Mouse (Mus musculus) stomach, postnatal 0 days (tissue): Measurements from ENCODE around the gene Thrb. TPM values are rescaled to one million over a fixed set of nuclear protein-coding genes. Genes with fewer than 3 reads are reported as not detected.

ENCODE experiments used
- ATAC-seq: fragments of 200-750 bp; cut with Nextera tagmentation; 2 replicates; pipeline ENCODE4 v1.8.0; 2017; ENCODE audit not compliant: low FRiP score, low TSS enrichment
- DNase-seq: peaks from one replicate; pipeline ENCODE4 v3.0.0-alpha.2; 2016; ENCODE audit warnings: low spot score
- H3K27ac ChIP-seq: fragments of 300-500 bp; sonication (generic); replicated peaks from 2 replicates; pipeline ENCODE4 v1.5.1; 2014; ENCODE audit warnings: mild to moderate bottlenecking, control low read depth
- H3K27me3 ChIP-seq: fragments of 300-500 bp; sonication (generic); 2 replicates; pipeline ENCODE4 v1.6.1; 2014; ENCODE audit warnings: low read length; ENCODE audit not compliant: control insufficient read depth, insufficient read depth
- H3K36me3 ChIP-seq: fragments of 300-500 bp; sonication (generic); 2 replicates; pipeline ENCODE4 v1.6.1; 2014; ENCODE audit warnings: low read length, mixed read lengths; ENCODE audit not compliant: control insufficient read depth, insufficient read depth
- H3K4me1 ChIP-seq: fragments of 300-500 bp; sonication (generic); replicated peaks from 2 replicates; pipeline ENCODE4 v1.6.1; 2014; ENCODE audit warnings: antibody characterized with exemption; ENCODE audit not compliant: control insufficient read depth, insufficient read depth
- H3K4me2 ChIP-seq: fragments of 300-500 bp; sonication (generic); replicated peaks from 2 replicates; pipeline ENCODE4 v1.6.1; 2014; ENCODE audit warnings: low read depth, mild to moderate bottlenecking, control low read depth, moderate library complexity
- H3K4me3 ChIP-seq: fragments of 300-500 bp; sonication (generic); 2 replicates; pipeline ENCODE4 v1.5.1; 2014; ENCODE audit warnings: low read depth, low read length, control low read depth
- H3K9ac ChIP-seq: fragments of 300-500 bp; sonication (generic); 2 replicates; pipeline ENCODE4 v1.6.1; 2014; ENCODE audit warnings: mild to moderate bottlenecking, low read length, control low read depth, mixed read lengths
- H3K9me3 ChIP-seq: fragments of 300-500 bp; sonication (generic); 2 replicates; pipeline ENCODE4 v1.6.1; 2016; ENCODE audit warnings: low read length; ENCODE audit not compliant: control insufficient read depth
- CTCF ChIP-seq: IDR thresholded peaks from 2 replicates; pipeline ENCODE4 v1.5.1; 2016; ENCODE audit warnings: antibody characterized with exemption, low read depth, mild to moderate bottlenecking, moderate library complexity
- EP300 ChIP-seq: optimal IDR thresholded peaks from 2 replicates; pipeline ENCODE3; 2016; ENCODE audit warnings: antibody characterized with exemption
- WGBS: fragments of 180-500 bp; shearing (Covaris S2); extraction: QIAGEN DNeasy Blood & Tissue Kit; methylation state at CpG from one replicate; pipeline ENCODE4 v1.1.7; 2014; 5-methylcytosine and 5-hydroxymethylcytosine counted together
- polyA plus RNA-seq: library from polyadenylated mRNA; unstranded; fragments of >200 nt; fragmentation: Nextera tagmentation; extraction: Ambion mirVana; gene quantifications from 2 replicates; pipeline ENCODE4 v1.2.1, GENCODE M21; 2015

The Thrb gene
- polyA plus RNA-seq, 1 experiment from 2014 or later: 4.8 TPM

DNA sequence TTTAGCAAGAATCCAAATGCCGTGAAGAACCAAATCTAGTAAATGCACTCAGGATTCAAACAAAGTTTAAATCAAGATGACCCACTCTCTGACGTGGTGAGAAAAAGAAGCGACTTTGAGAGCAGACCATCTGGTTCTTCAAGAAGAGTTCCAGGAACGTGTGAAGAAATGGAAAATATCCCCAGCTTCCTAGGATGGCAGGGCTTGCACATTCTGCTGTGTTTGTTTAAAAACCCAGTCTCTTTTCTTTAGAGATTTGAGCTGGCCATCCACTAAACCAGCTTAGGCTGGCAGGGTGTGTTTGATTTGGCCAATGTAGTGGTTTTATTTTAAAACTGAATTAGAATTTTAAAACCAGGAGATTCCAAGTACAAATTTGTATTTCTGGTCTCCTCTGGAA lies 246.9 kb downstream of the Thrb start:
- no peaks in the 10 kb centered on the region for H3K27me3 ChIP-seq
- no peak overlapping the region for H3K4me2 ChIP-seq
- no peak for TF ChIP-seq CTCF
- TF ChIP-seq EP300: no peak
- no peak overlapping the region for H3K27ac ChIP-seq
- H3K4me1 ChIP-seq: no peaks in the 10 kb centered on the region
- ATAC-seq (no peak), DNase-seq (no peak)
- H3K9ac ChIP-seq: no peak overlapping the region
- H3K4me3 ChIP-seq: no peak overlapping the region
- 60% methylated on average over 4 of the region's 4 CpGs for WGBS
- no peaks in the 10 kb centered on the region for H3K9me3 ChIP-seq
- H3K36me3 ChIP-seq: no peaks in the 10 kb centered on the region

DNA sequence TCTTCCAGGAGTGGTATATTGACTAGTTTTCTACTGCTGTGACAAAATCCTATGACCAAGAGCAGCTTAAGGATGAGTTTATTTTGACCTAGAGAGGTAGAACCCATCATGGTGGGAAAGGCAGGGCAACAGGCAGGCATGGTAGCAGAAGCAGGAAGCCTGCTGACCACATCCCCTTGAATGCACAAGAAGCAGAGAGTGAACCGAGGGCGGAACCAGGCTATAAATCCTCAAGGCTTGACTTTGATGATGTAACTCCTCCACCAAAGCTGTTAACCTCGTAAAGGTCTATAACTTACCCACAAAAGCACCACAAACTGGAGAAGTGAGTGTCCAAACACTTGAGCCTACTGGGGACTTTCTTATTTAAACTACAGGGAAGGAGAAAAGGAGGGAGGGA lies 251.1 kb downstream of the Thrb start:
- Histone ChIP-seq H3K9me3 (no peaks in the 10 kb centered on the region), H3K9ac (no peak overlapping the region), H3K27ac (no peak overlapping the region), H3K27me3 (no peaks in the 10 kb centered on the region), H3K4me3 (no peak overlapping the region), H3K36me3 (no peaks in the 10 kb centered on the region), H3K4me2 (no peak overlapping the region), H3K4me1 (no peaks in the 10 kb centered on the region)
- 45% methylated on average over 3 of the region's 3 CpGs for WGBS
- no peak for TF ChIP-seq CTCF
- no peak for TF ChIP-seq EP300
- DNase-seq: no peak
- no peak for ATAC-seq

DNA sequence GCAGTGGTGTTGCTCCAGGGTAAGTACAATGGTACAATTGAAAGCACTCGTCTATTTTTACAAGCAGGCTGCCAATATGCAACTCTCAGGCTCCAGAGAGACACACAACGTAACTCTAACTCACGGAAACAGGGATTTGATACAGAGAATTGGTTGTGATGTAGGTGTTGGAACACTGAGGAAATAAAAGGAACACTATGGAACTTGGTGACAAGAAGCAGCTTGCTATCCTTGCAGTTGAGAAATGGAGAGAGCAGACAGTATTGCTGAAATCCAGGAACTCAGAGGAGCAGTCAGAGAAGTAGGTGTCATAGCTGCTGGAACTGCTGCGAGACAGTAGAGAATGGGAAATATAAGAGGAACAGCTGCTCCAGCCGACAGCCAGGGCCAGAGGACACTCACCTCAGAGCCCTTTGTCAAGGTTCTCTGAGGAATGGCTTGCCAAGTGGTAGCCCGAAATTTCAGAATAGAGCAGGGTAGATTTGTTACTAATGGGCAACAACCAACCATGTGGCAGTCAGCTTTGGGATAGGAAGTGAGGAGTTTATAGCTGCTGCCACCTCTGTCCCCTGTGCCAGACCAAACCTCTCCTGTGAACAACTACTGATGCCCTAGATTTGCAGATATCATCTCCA lies 252.6 kb downstream of the Thrb start:
- no peak overlapping the region for H3K4me3 ChIP-seq
- H3K36me3 ChIP-seq: no peaks in the 10 kb centered on the region
- WGBS: 53% methylated on average over 6 of the region's 6 CpGs
- no peak for TF ChIP-seq CTCF
- no peak for TF ChIP-seq EP300
- no peaks in the 10 kb centered on the region for H3K9me3 ChIP-seq
- no peaks in the 10 kb centered on the region for H3K4me1 ChIP-seq
- H3K4me2 ChIP-seq: no peak overlapping the region
- no peaks in the 10 kb centered on the region for H3K27me3 ChIP-seq
- ATAC-seq (no peak), DNase-seq (no peak)
- H3K9ac ChIP-seq: no peak overlapping the region
- no peak overlapping the region for H3K27ac ChIP-seq

DNA sequence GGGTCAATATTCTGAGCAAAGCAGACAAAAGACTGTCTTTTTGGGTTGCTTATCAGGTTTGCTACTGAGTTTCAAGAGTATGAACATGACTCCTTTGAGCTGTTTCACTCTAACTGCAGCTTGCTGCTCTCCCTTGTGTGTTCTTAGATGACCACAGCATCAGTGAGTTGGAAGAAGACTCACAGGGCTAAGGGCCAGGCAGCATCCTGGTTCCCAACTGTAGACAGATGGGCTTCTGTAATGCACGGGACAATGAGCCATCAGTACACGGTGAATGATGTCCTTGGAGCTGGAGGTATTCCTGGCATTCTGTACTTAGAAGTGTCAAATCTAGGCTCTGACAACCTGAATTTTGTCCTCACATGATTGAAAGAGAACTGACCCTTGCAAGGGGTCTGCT lies 255.5 kb downstream of the Thrb start:
- Histone ChIP-seq H3K9ac (no peak overlapping the region), H3K4me1 (no peaks in the 10 kb centered on the region), H3K9me3 (no peaks in the 10 kb centered on the region), H3K27ac (no peak overlapping the region), H3K4me2 (no peak overlapping the region), H3K36me3 (no peaks in the 10 kb centered on the region), H3K4me3 (no peak overlapping the region), H3K27me3 (no peaks in the 10 kb centered on the region)
- ATAC-seq (no peak), DNase-seq (no peak)
- no peak for TF ChIP-seq CTCF
- no peak for TF ChIP-seq EP300
- WGBS: 62% methylated on average over 2 of the region's 2 CpGs

DNA sequence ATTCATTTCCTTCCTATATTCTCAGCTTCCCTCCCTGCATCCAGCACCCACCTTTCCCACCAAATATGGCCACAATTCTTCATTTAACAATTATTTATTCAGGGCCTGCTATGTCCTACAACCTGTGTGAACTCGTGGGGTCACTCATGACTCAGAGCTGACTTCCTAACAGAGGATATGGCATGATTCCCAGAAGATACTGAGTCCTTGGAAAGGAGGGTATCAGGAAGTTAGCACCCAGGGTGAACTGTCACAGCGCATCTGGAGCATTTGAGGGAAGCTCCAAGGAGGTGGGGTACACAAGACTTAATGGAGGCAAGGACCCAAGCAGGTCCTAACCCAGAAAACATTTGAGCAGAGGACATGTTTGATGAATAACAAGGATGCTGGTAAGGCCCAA lies 256.6 kb downstream of the Thrb start:
- H3K27ac ChIP-seq: no peak overlapping the region
- no peak overlapping the region for H3K9ac ChIP-seq
- no peaks in the 10 kb centered on the region for H3K27me3 ChIP-seq
- TF ChIP-seq EP300: no peak
- TF ChIP-seq CTCF: no peak
- H3K4me2 ChIP-seq: no peak overlapping the region
- WGBS: 50% methylated on average over 2 of the region's 2 CpGs
- no peaks in the 10 kb centered on the region for H3K9me3 ChIP-seq
- H3K4me3 ChIP-seq: no peak overlapping the region
- H3K36me3 ChIP-seq: no peaks in the 10 kb centered on the region
- no peak for DNase-seq
- ATAC-seq: no peak
- H3K4me1 ChIP-seq: no peaks in the 10 kb centered on the region

DNA sequence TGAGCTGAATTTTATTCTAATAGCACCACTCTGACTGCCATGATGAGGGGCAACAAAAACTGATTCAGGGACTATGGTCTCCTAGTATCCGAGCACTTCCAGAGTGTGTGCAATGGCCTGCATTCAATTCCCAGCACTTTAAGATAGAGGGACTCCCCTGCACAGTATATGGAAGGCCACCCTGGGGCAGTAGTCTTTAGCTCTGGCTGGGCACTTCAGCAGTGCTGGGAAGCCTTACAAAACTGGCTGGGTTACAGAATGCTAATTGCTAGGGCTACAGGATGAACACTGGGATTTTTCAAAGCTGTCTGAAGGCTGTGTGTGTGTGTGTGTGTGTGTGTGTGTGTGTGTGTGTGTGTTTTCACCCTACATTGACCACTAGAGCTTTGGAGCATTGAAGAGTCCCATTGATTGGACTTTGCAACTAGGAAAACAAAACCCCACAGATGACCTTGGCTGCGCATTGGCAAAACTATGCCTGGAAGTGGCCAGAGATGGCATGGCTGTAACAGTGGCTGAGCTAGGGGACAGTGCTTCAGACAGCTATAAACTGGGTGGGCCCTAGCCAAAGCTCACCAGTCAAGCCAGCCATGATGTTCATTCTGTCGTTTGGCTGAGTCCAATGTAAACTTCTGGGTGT lies 257.2 kb downstream of the Thrb start:
- no peak for ATAC-seq
- 62% methylated on average over 3 of the region's 3 CpGs for WGBS
- DNase-seq: no peak

More for the DNA sequence above, 257.2 kb downstream of the Thrb start:
- Histone ChIP-seq H3K4me1 (no peaks in the 10 kb centered on the region), H3K4me3 (no peak overlapping the region), H3K27ac (no peak overlapping the region), H3K27me3 (no peaks in the 10 kb centered on the region), H3K4me2 (no peak overlapping the region), H3K9ac (no peak overlapping the region), H3K9me3 (no peaks in the 10 kb centered on the region), H3K36me3 (no peaks in the 10 kb centered on the region)
- TF ChIP-seq CTCF (no peak), EP300 (no peak)
